Mouse (Mus musculus) testis, postnatal 14 days (tissue): ENCODE measurements at regions not wholly inside any gene's neighbourhood (a gene's known extent, or its start where the extent isn't known, plus 50 kb on each side); places are given as distances from the start of the nearest gene placed in this dataset.

ENCODE experiments used
- DNase-seq: peaks from one replicate; pipeline ENCODE4 v3.0.0; 2021; ENCODE audit warnings: low spot score

DNA sequence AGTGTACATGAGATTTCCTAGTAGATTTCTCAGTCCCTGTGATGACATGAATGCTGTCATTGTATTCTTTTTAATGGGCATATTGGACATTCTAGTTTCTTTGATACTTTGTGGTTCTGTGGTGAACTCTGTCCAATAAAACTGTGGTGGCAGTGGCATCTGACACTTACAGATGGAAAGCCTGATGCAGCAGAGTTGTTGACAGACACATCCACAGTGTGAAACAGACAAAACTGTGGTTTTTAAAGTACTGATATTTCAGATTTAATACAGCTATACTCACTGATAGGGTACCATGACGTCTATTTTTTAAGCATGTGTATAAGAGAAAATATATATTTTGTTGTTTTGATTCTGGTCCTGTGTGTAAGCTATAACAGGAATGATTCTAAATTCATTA is 818.0 kb downstream of the Trim52 start:
- no peak for DNase-seq

DNA sequence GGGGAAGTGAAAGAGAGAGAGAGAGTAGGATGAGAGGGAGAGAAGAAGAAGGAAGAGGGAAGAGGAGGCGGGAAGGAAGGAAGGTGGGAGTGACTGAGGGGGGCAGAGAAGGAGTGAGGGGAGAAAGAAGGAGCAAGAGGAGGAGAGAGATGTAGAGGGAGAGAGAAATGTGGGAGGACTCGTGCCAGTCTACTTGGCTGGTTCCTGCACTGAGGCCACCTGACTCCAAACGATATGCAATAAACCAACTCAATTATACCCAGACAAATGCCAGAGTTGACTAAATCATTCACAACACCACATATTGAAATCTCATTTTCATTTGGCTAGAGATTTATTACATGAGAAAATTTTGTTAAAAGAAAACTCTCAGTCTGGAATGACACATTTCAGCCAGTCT is 818.4 kb downstream of the Trim52 start:
- no peak for DNase-seq

DNA sequence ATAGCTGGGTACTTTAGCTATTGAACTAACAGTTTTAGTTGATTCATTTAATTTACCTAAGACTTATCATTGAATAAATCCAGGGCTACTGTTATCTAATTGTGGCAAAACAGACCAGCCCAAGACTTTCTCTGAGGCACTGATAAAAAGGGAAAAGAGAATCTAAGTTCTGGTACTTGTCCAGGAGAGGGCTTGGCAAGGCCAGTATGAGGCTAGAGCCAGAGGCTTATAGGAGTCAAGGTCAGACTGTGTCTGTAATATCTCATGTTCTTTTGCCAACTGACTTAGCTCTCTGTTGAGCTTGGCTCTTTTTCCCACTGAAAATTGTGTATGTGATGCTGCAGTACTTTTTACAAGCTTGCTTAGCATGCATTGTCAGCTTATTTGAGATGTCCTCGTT is 839.3 kb downstream of the Trim52 start:
- peak; percentile 29 for DNase-seq

DNA sequence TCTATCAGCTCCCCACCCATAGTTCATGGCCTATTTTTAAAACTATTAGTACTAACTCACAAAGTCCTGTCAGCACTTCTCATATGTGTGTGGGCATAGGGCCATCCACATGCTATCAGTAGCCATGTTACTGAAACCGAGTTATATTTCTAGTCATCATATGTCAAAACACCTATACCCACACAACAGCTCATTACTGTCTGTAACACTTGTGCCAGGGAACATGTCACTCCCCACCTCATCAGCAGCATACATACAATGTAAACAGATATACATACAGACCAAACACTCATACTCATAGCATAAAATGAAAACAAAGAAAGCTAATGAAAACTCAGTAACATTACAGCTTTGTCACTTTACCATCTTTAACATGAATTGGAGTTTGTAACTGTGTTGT is 872.0 kb downstream of the Trim52 start:
- no peak for DNase-seq

GRCm38 (mm10) chr14:106980752-106981151 is 874.8 kb downstream of the Trim52 start:
- no peak for DNase-seq

GRCm38 (mm10) chr14:106997565-106998279 is 891.7 kb downstream of the Trim52 start:
- no peak for DNase-seq

DNA sequence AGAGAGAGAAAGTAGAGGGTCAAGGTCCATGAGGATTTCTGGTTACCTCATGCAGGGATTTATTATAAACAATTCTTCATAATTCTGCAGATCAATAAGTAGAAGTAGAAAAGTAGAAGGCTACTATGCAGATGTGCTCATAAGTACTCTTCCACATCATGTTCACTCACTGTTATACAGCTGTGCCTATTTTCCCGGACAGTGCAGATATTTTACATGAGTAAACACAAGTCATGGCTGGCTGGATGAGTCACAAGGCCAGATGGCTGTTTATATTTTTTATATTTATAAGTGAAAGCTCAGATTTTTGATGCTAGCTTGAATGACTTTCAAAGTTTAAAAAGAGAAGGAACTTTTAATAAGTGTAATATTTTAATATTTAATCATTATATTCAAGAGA is 899.0 kb downstream of the Trim52 start:
- no peak for DNase-seq

DNA sequence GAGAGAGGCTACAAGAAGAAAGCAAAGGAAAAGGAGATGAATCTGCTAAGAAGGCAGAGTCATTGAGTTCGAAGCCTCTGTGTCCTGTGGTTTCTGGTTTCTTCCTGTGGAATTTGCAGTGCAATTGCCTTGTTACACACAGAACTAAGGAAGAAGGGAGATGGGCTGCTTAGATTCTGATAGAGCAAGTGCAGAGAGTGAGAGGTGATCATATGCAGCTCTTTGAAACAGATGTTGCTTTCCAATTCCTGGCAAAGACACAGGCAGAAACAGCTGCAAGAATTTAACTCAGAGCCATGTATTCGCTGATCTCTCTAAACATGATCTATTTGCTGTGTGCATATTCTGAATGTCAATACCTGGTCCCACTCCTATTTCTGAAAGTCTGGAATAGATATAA is 903.6 kb downstream of the Trim52 start:
- DNase-seq, result no peak

- DNase-seq, result no peak
Measured at GRCm38 (mm10) chr14:107033807-107034206, 927.8 kb downstream of the Trim52 start.

GRCm38 (mm10) chr14:107051946-107052551 is 946.1 kb downstream of the Trim52 start:
- no peak for DNase-seq

DNA sequence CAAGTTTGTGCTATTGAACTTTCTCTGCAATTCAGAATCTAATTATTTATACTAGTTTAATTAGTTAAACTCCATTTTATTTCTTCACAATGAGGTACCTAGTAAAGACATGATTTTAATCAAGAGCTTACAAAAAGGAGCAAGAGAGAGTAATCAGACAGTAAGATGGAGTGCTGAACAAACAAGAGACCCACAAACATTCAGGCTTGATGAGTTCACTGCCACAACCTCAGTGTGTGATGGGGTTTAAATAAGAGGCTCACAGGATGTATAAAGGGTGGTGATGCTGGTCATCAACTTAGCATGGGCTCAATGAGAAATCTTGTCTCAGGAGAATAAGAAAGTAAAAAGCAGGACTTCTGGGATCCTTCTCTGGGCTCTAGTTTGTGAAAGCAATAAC is 962.6 kb downstream of the Trim52 start:
- no peak for DNase-seq

GRCm38 (mm10) chr14:107080407-107080806 is 974.4 kb downstream of the Trim52 start:
- no peak for DNase-seq
